Comparison of ENCODE assay signal across 16 mouse cellular contexts in the genomic region with DNA sequence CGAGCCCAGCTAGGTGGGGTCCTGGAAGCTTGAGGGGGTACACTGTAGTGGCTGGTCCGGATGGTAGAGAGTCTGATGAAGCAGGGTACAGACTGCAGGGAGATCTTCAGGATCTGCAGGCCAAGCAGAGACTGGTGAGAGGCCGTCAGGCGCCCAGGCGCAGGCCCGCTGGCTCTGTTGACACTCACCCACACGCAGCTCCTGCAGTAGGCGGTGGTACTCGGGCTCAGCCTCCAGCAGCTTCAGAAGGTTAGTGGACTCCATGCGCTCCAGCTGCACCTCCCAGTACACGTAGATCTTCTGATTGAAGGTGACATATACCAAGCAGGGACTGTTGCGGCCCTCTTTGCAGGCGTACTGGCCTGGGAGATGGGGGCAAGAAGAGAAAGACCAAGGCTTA. TPM values are rescaled to one million over a fixed set of nuclear protein-coding genes. Genes with fewer than 3 reads are reported as not detected.
DNase-seq lines count a peak whose midpoint lies in the region; ATAC-seq lines count a peak whose summit lies in the region.
"Had no signal": no experiment of that assay in that cellular context is flagged by ENCODE, and none has a peak within 500 bp of the region (broad histone marks: within the 10 kb centered on the region; RNA-seq: fewer than 3 reads in every experiment).

No protein-coding gene starts in this region.

- H3K4me3 ChIP-seq in forebrain, embryonic 12.5 days (replicated peaks), result no peak overlapping the region
- no peak overlapping the region for H3K4me3 ChIP-seq in forebrain, embryonic 14.5 days (ENCODE audit: low read depth, low read length)
- H3K4me3 ChIP-seq in limb, embryonic 12.5 days (replicated peaks), result no peak overlapping the region
- H3K4me3 ChIP-seq in limb, embryonic 10.5 days, result no peak overlapping the region
- H3K4me3 ChIP-seq in midbrain, embryonic 16.5 days (ENCODE audit: low read depth, low read length), result no peak overlapping the region
- H3K4me3 ChIP-seq in midbrain, embryonic 15.5 days, result no peak overlapping the region
- H3K4me3 ChIP-seq: embryonic facial prominence, embryonic 13.5 days; forebrain, embryonic 13.5 days; heart, embryonic 10.5 days; hindbrain, embryonic 13.5 days had no signal

- WGBS in forebrain, embryonic 12.5 days, result 95% methylated on average over 13 of the region's 13 CpGs
- 93% methylated on average over 13 of the region's 13 CpGs for WGBS in forebrain, embryonic 14.5 days
- 97% methylated on average over 13 of the region's 13 CpGs for WGBS in limb, embryonic 12.5 days
- WGBS in limb, embryonic 10.5 days, result 94% methylated on average over 13 of the region's 13 CpGs
- 93% methylated on average over 13 of the region's 13 CpGs for WGBS in midbrain, embryonic 16.5 days
- 97% methylated on average over 13 of the region's 13 CpGs for WGBS in midbrain, embryonic 15.5 days

- H3K27ac ChIP-seq in forebrain, embryonic 12.5 days, result no peak overlapping the region
- no peak overlapping the region for H3K27ac ChIP-seq in forebrain, embryonic 14.5 days (ENCODE audit: low read depth, low read length)
- no peak overlapping the region for H3K27ac ChIP-seq in limb, embryonic 12.5 days
- no peak overlapping the region for H3K27ac ChIP-seq in limb, embryonic 10.5 days
- no peak overlapping the region for H3K27ac ChIP-seq in midbrain, embryonic 16.5 days (ENCODE audit: low read length)
- H3K27ac ChIP-seq in midbrain, embryonic 15.5 days, result no peak overlapping the region
- H3K27ac ChIP-seq: embryonic facial prominence, embryonic 13.5 days; forebrain, embryonic 13.5 days; heart, embryonic 10.5 days; hindbrain, embryonic 13.5 days had no signal

- no peak overlapping the region for H3K9ac ChIP-seq in forebrain, embryonic 12.5 days
- no peak overlapping the region for H3K9ac ChIP-seq in forebrain, embryonic 14.5 days (ENCODE audit: low read length)
- no peak overlapping the region for H3K9ac ChIP-seq in limb, embryonic 12.5 days (replicated peaks)
- H3K9ac ChIP-seq in midbrain, embryonic 16.5 days (ENCODE audit: low read depth, low read length), result no peak overlapping the region
- no peak overlapping the region for H3K9ac ChIP-seq in midbrain, embryonic 15.5 days
- H3K9ac ChIP-seq: embryonic facial prominence, embryonic 13.5 days; forebrain, embryonic 13.5 days; hindbrain, embryonic 13.5 days had no signal

- no peaks in the 10 kb centered on the region for H3K27me3 ChIP-seq in forebrain, embryonic 12.5 days
- no peaks in the 10 kb centered on the region for H3K27me3 ChIP-seq in forebrain, embryonic 14.5 days (replicated peaks; ENCODE audit: control insufficient read depth, insufficient read depth, low read length)
- H3K27me3 ChIP-seq in limb, embryonic 12.5 days, result no peaks in the 10 kb centered on the region
- H3K27me3 ChIP-seq in limb, embryonic 10.5 days (ENCODE audit: low read depth, poor library complexity, severe bottlenecking), result no peaks in the 10 kb centered on the region
- no peaks in the 10 kb centered on the region for H3K27me3 ChIP-seq in midbrain, embryonic 16.5 days (ENCODE audit: control insufficient read depth, insufficient read depth, low read depth, low read length)
- no peaks in the 10 kb centered on the region for H3K27me3 ChIP-seq in midbrain, embryonic 15.5 days (replicated peaks)
- H3K27me3 ChIP-seq: CH12.LX; embryonic facial prominence, embryonic 13.5 days; forebrain, embryonic 13.5 days; hindbrain, embryonic 13.5 days; Patski had no signal

- 0 out of 2 replicates have a peak, but pooled peaks have one; percentile 11 for ATAC-seq in forebrain, embryonic 12.5 days (ENCODE audit: low FRiP score)
- ATAC-seq in forebrain, embryonic 14.5 days, result no peak
- 0 out of 2 replicates have a peak, but pooled peaks have one; percentile 7 for ATAC-seq in limb, embryonic 12.5 days (ENCODE audit: insufficient number of reproducible peaks, insufficient read depth, low FRiP score, low TSS enrichment, low read depth)
- peak; percentile 36; the same call in 1 of the 2 replicates for ATAC-seq in midbrain, embryonic 16.5 days
- no peak for ATAC-seq in midbrain, embryonic 15.5 days (replicated peaks)

- no peaks in the 10 kb centered on the region for H3K9me3 ChIP-seq in forebrain, embryonic 12.5 days
- H3K9me3 ChIP-seq in forebrain, embryonic 14.5 days (replicated peaks; ENCODE audit: control insufficient read depth, low read length), result no peaks in the 10 kb centered on the region
- H3K9me3 ChIP-seq in limb, embryonic 12.5 days, result no peaks in the 10 kb centered on the region
- H3K9me3 ChIP-seq in limb, embryonic 10.5 days (replicated peaks), result no peaks in the 10 kb centered on the region
- no peaks in the 10 kb centered on the region for H3K9me3 ChIP-seq in midbrain, embryonic 16.5 days (replicated peaks; ENCODE audit: control insufficient read depth, low read length, poor library complexity, severe bottlenecking)
- no peaks in the 10 kb centered on the region for H3K9me3 ChIP-seq in midbrain, embryonic 15.5 days
- H3K9me3 ChIP-seq: embryonic facial prominence, embryonic 13.5 days; forebrain, embryonic 13.5 days; heart, embryonic 10.5 days; hindbrain, embryonic 13.5 days had no signal

- peaks cover 80% of the 10 kb centered on the region for H3K36me3 ChIP-seq in forebrain, embryonic 12.5 days (replicated peaks)
- H3K36me3 ChIP-seq in forebrain, embryonic 14.5 days (ENCODE audit: control insufficient read depth, insufficient read depth, low read length), result peaks cover 67% of the 10 kb centered on the region
- peaks cover 90% of the 10 kb centered on the region for H3K36me3 ChIP-seq in limb, embryonic 12.5 days
- peaks cover 90% of the 10 kb centered on the region for H3K36me3 ChIP-seq in limb, embryonic 10.5 days
- peaks cover 30% of the 10 kb centered on the region for H3K36me3 ChIP-seq in midbrain, embryonic 16.5 days (ENCODE audit: control insufficient read depth, insufficient read depth, low read length)
- H3K36me3 ChIP-seq in midbrain, embryonic 15.5 days (replicated peaks), result peaks cover 35% of the 10 kb centered on the region

- H3K4me2 ChIP-seq in forebrain, embryonic 12.5 days, result no peak overlapping the region
- no peak overlapping the region for H3K4me2 ChIP-seq in forebrain, embryonic 14.5 days (ENCODE audit: low read length)
- no peak overlapping the region for H3K4me2 ChIP-seq in limb, embryonic 12.5 days
- no peak overlapping the region for H3K4me2 ChIP-seq in midbrain, embryonic 16.5 days (ENCODE audit: low read length)
- H3K4me2 ChIP-seq in midbrain, embryonic 15.5 days, result no peak overlapping the region
- H3K4me2 ChIP-seq: embryonic facial prominence, embryonic 13.5 days; forebrain, embryonic 13.5 days; hindbrain, embryonic 13.5 days had no signal

- H3K4me1 ChIP-seq in forebrain, embryonic 12.5 days, result no peaks in the 10 kb centered on the region
- no peaks in the 10 kb centered on the region for H3K4me1 ChIP-seq in forebrain, embryonic 14.5 days (ENCODE audit: control insufficient read depth, insufficient read depth, low read length)
- no peaks in the 10 kb centered on the region for H3K4me1 ChIP-seq in limb, embryonic 12.5 days (replicated peaks)
- H3K4me1 ChIP-seq in limb, embryonic 10.5 days, result no peaks in the 10 kb centered on the region
- no peaks in the 10 kb centered on the region for H3K4me1 ChIP-seq in midbrain, embryonic 16.5 days (ENCODE audit: control insufficient read depth, insufficient read depth, low read length)
- H3K4me1 ChIP-seq in midbrain, embryonic 15.5 days, result no peaks in the 10 kb centered on the region
- H3K4me1 ChIP-seq: embryonic facial prominence, embryonic 13.5 days; forebrain, embryonic 13.5 days; heart, embryonic 10.5 days; hindbrain, embryonic 13.5 days had no signal

- no peak for DNase-seq in forebrain, embryonic 14.5 days (ENCODE audit: low spot score)
- DNase-seq in limb, embryonic 10.5 days (ENCODE audit: low spot score), result no peak
- no peak for DNase-seq in urinary bladder, postnatal 10 days (ENCODE audit: low spot score)
- DNase-seq: adrenal gland, postnatal 14 days had no signal

RNA-seq across cellular contexts. Expression of gene Nrip2, which starts 11.2 kb away (rescaled TPM):
- polyA plus RNA-seq in forebrain, embryonic 12.5 days (2016; fragmentation: Nextera tagmentation; extraction: Ambion mirVana), result 3.6 and 3.9 TPM in 2 replicates
- 4.7 TPM in 2 replicates for polyA plus RNA-seq in forebrain, embryonic 14.5 days (2014; fragmentation: Nextera tagmentation; extraction: Ambion mirVana)
- 3.5 and 4.2 TPM in 2 replicates for polyA plus RNA-seq in limb, embryonic 12.5 days (2016; fragmentation: Nextera tagmentation; extraction: Ambion mirVana)
- 2.3 and 2.5 TPM in 2 replicates for polyA plus RNA-seq in limb, embryonic 10.5 days (2016; fragmentation: Nextera tagmentation; extraction: Ambion mirVana)
- 10.7 and 13.6 TPM in 2 replicates for polyA plus RNA-seq in midbrain, embryonic 16.5 days (2015; fragmentation: Nextera tagmentation; extraction: Ambion mirVana)
- 11.2 and 12.9 TPM in 2 replicates for polyA plus RNA-seq in midbrain, embryonic 15.5 days (2015; fragmentation: Nextera tagmentation; extraction: Ambion mirVana)

RNA-seq across cellular contexts. Expression of gene Itfg2, which starts 14.4 kb away (rescaled TPM):
- polyA plus RNA-seq in forebrain, embryonic 12.5 days (2016; fragmentation: Nextera tagmentation; extraction: Ambion mirVana), result 34.7 and 37.2 TPM in 2 replicates
- polyA plus RNA-seq in forebrain, embryonic 14.5 days (2014; fragmentation: Nextera tagmentation; extraction: Ambion mirVana), result 28.0 and 32.1 TPM in 2 replicates
- 35.9 and 39.3 TPM in 2 replicates for polyA plus RNA-seq in limb, embryonic 12.5 days (2016; fragmentation: Nextera tagmentation; extraction: Ambion mirVana)
- 40.8 and 47.8 TPM in 2 replicates for polyA plus RNA-seq in limb, embryonic 10.5 days (2016; fragmentation: Nextera tagmentation; extraction: Ambion mirVana)
- polyA plus RNA-seq in midbrain, embryonic 16.5 days (2015; fragmentation: Nextera tagmentation; extraction: Ambion mirVana), result 46.4 and 48.8 TPM in 2 replicates
- 50.7 and 51.4 TPM in 2 replicates for polyA plus RNA-seq in midbrain, embryonic 15.5 days (2015; fragmentation: Nextera tagmentation; extraction: Ambion mirVana)

RNA-seq across cellular contexts. Expression of gene Fkbp4, which starts 28.2 kb away (rescaled TPM):
- polyA plus RNA-seq in forebrain, embryonic 12.5 days (2016; fragmentation: Nextera tagmentation; extraction: Ambion mirVana), result 525 and 564 TPM in 2 replicates
- 366 and 400 TPM in 2 replicates for polyA plus RNA-seq in forebrain, embryonic 14.5 days (2014; fragmentation: Nextera tagmentation; extraction: Ambion mirVana)
- 548 and 573 TPM in 2 replicates for polyA plus RNA-seq in limb, embryonic 12.5 days (2016; fragmentation: Nextera tagmentation; extraction: Ambion mirVana)
- 797 and 913 TPM in 2 replicates for polyA plus RNA-seq in limb, embryonic 10.5 days (2016; fragmentation: Nextera tagmentation; extraction: Ambion mirVana)
- polyA plus RNA-seq in midbrain, embryonic 16.5 days (2015; fragmentation: Nextera tagmentation; extraction: Ambion mirVana), result 357 and 394 TPM in 2 replicates
- 375 and 389 TPM in 2 replicates for polyA plus RNA-seq in midbrain, embryonic 15.5 days (2015; fragmentation: Nextera tagmentation; extraction: Ambion mirVana)

RNA-seq across cellular contexts. Expression of gene Gm44596, which starts 35.0 kb away (rescaled TPM):
- polyA plus RNA-seq in forebrain, embryonic 12.5 days (2016; fragmentation: Nextera tagmentation; extraction: Ambion mirVana), result not detected in 2 replicates
- polyA plus RNA-seq in forebrain, embryonic 14.5 days (2014; fragmentation: Nextera tagmentation; extraction: Ambion mirVana), result not detected in 2 replicates
- polyA plus RNA-seq in limb, embryonic 12.5 days (2016; fragmentation: Nextera tagmentation; extraction: Ambion mirVana), result not detected in 2 replicates
- not detected in 2 replicates for polyA plus RNA-seq in limb, embryonic 10.5 days (2016; fragmentation: Nextera tagmentation; extraction: Ambion mirVana)
- not detected in 2 replicates for polyA plus RNA-seq in midbrain, embryonic 16.5 days (2015; fragmentation: Nextera tagmentation; extraction: Ambion mirVana)
- not detected in 2 replicates for polyA plus RNA-seq in midbrain, embryonic 15.5 days (2015; fragmentation: Nextera tagmentation; extraction: Ambion mirVana)
- polyA plus RNA-seq: activated CD4-positive, CD25-positive, alpha-beta regulatory T cell, adult 4 months; embryonic facial prominence, embryonic 13.5 days; forebrain, embryonic 13.5 days; heart, embryonic 10.5 days; heart, embryonic 14.5 days; hindbrain, embryonic 13.5 days; Patski had no signal

RNA-seq across cellular contexts. Expression of gene Tex52, which starts 35.0 kb away (rescaled TPM):
- 0.88 and 1.0 TPM in 2 replicates for polyA plus RNA-seq in forebrain, embryonic 12.5 days (2016; fragmentation: Nextera tagmentation; extraction: Ambion mirVana)
- polyA plus RNA-seq in forebrain, embryonic 14.5 days (2014; fragmentation: Nextera tagmentation; extraction: Ambion mirVana), result 0.32 and 0.61 TPM in 2 replicates
- 0.38 and 0.74 TPM in 2 replicates for polyA plus RNA-seq in limb, embryonic 12.5 days (2016; fragmentation: Nextera tagmentation; extraction: Ambion mirVana)
- polyA plus RNA-seq in limb, embryonic 10.5 days (2016; fragmentation: Nextera tagmentation; extraction: Ambion mirVana), result 0.41 and 0.61 TPM in 2 replicates
- polyA plus RNA-seq in midbrain, embryonic 16.5 days (2015; fragmentation: Nextera tagmentation; extraction: Ambion mirVana), result 0.70 and 0.83 TPM in 2 replicates
- polyA plus RNA-seq in midbrain, embryonic 15.5 days (2015; fragmentation: Nextera tagmentation; extraction: Ambion mirVana), result 1.0 and 1.1 TPM in 2 replicates
- polyA plus RNA-seq: activated CD4-positive, CD25-positive, alpha-beta regulatory T cell, adult 4 months had no signal

Comparison
In these comparisons a context has a peak if more than half of its experiments do, and no peak if none do; other contexts are left out.
1. ATAC-seq: peak in forebrain, embryonic 12.5 days (single experiment), limb, embryonic 12.5 days (single experiment) and midbrain, embryonic 16.5 days (single experiment); none in forebrain, embryonic 14.5 days (single experiment) and midbrain, embryonic 15.5 days (single experiment).